24 mouse cellular contexts compared by ENCODE assay signal in genomic region chr4:89434152-89434551, GRCm38 (mm10).
DNase-seq lines count a peak whose midpoint lies in the region; ATAC-seq and TF ChIP-seq lines count a peak whose summit lies in the region.
"Had no signal": no experiment of that assay in that cellular context is flagged by ENCODE, and none has a peak within 500 bp of the region (broad histone marks: within the 10 kb centered on the region; RNA-seq: fewer than 3 reads in every experiment).

No protein-coding gene starts in this region.

- H3K4me2 ChIP-seq in heart, embryonic 12.5 days: no peak overlapping the region
- H3K4me2 ChIP-seq in intestine, postnatal 0 days (replicated peaks; ENCODE audit: low read depth): no peak overlapping the region
- H3K4me2 ChIP-seq in stomach, postnatal 0 days (replicated peaks; ENCODE audit: low read depth): no peak overlapping the region
- H3K4me2 ChIP-seq: embryonic facial prominence, embryonic 12.5 days; embryonic facial prominence, embryonic 15.5 days; hindbrain, embryonic 13.5 days had no signal

- no peak overlapping the region for H3K27ac ChIP-seq in heart, embryonic 12.5 days (ENCODE audit: poor library complexity, severe bottlenecking)
- H3K27ac ChIP-seq in intestine, postnatal 0 days (ENCODE audit: low read depth, low read length): peak overlapping the region; percentile 76
- H3K27ac ChIP-seq in stomach, postnatal 0 days (replicated peaks): 0 out of 2 replicates have a peak overlapping the region, but pooled peaks have one; percentile 45
- H3K27ac ChIP-seq in left cerebral cortex, adult 2 months: no peak overlapping the region
- H3K27ac ChIP-seq: embryonic facial prominence, embryonic 12.5 days; embryonic facial prominence, embryonic 15.5 days; heart, adult 2 months; heart, embryonic 10.5 days; hindbrain, embryonic 10.5 days; hindbrain, embryonic 13.5 days had no signal

- H3K9me3 ChIP-seq in heart, embryonic 12.5 days (replicated peaks): no peaks in the 10 kb centered on the region
- H3K9me3 ChIP-seq in intestine, postnatal 0 days (ENCODE audit: control insufficient read depth): no peaks in the 10 kb centered on the region
- no peaks in the 10 kb centered on the region for H3K9me3 ChIP-seq in stomach, postnatal 0 days (ENCODE audit: control insufficient read depth, low read length)
- H3K9me3 ChIP-seq: embryonic facial prominence, embryonic 12.5 days; embryonic facial prominence, embryonic 15.5 days; heart, embryonic 10.5 days; hindbrain, embryonic 10.5 days; hindbrain, embryonic 13.5 days had no signal

- no peaks in the 10 kb centered on the region for H3K4me1 ChIP-seq in heart, embryonic 12.5 days (replicated peaks)
- peaks cover 3% of the 10 kb centered on the region; the same call in 1 of the 2 replicates for H3K4me1 ChIP-seq in intestine, postnatal 0 days (replicated peaks; ENCODE audit: control insufficient read depth, insufficient read depth, low read length)
- no peaks in the 10 kb centered on the region for H3K4me1 ChIP-seq in stomach, postnatal 0 days (replicated peaks; ENCODE audit: control insufficient read depth, insufficient read depth)
- H3K4me1 ChIP-seq: embryonic facial prominence, embryonic 12.5 days; embryonic facial prominence, embryonic 15.5 days; heart, embryonic 10.5 days; hindbrain, embryonic 10.5 days; hindbrain, embryonic 13.5 days had no signal

- intact Hi-C loops in left cerebral cortex, adult 2 months (cut with DNase I): no loop called here

- no peak for TF ChIP-seq EP300 in stomach, postnatal 0 days (optimal IDR thresholded peaks at IDR 0.05)

- no peak overlapping the region for H3K4me3 ChIP-seq in heart, embryonic 12.5 days
- H3K4me3 ChIP-seq in intestine, postnatal 0 days (ENCODE audit: low read depth, low read length): no peak overlapping the region
- H3K4me3 ChIP-seq in stomach, postnatal 0 days (ENCODE audit: low read depth, low read length): no peak overlapping the region
- H3K4me3 ChIP-seq in left cerebral cortex, adult 2 months: no peak overlapping the region
- H3K4me3 ChIP-seq: embryonic facial prominence, embryonic 12.5 days; embryonic facial prominence, embryonic 15.5 days; heart, adult 2 months; heart, embryonic 10.5 days; hindbrain, embryonic 10.5 days; hindbrain, embryonic 13.5 days had no signal

- WGBS in heart, embryonic 12.5 days: 41% methylated on average over 3 of the region's 3 CpGs
- WGBS in intestine, postnatal 0 days: 36% methylated on average over 3 of the region's 3 CpGs
- WGBS in stomach, postnatal 0 days: 60% methylated on average over 3 of the region's 3 CpGs

- H3K27me3 ChIP-seq in heart, embryonic 12.5 days (replicated peaks): no peaks in the 10 kb centered on the region
- H3K27me3 ChIP-seq in intestine, postnatal 0 days (replicated peaks; ENCODE audit: control insufficient read depth, insufficient read depth, low read length): no peaks in the 10 kb centered on the region
- H3K27me3 ChIP-seq in stomach, postnatal 0 days (ENCODE audit: control insufficient read depth, insufficient read depth, low read length): no peaks in the 10 kb centered on the region
- H3K27me3 ChIP-seq: embryonic facial prominence, embryonic 12.5 days; embryonic facial prominence, embryonic 15.5 days; hindbrain, embryonic 13.5 days had no signal

- peak; percentile 35 for DNase-seq in heart, adult 11 months
- DNase-seq in stomach, postnatal 0 days (ENCODE audit: low spot score): no peak
- no peak for DNase-seq in left cerebral cortex, adult 2 months (ENCODE audit: extremely low spot score in 1 of 2, low spot score in 2 of 2)
- DNase-seq in adrenal gland, adult 8-10 months: no peak
- DNase-seq: adrenal gland, postnatal 10 days; adrenal gland, postnatal 36 days; cerebellum, adult 18-20 months; cerebellum, adult 9-11 months; cerebellum, postnatal 25 days; forebrain, postnatal 0 days; gastrocnemius, postnatal 25 days; heart, adult 2 months; heart, postnatal 36 days; kidney, adult 11 months had no signal

- no peak overlapping the region for H3K9ac ChIP-seq in heart, embryonic 12.5 days
- no peak overlapping the region for H3K9ac ChIP-seq in intestine, postnatal 0 days (ENCODE audit: low read depth, low read length)
- H3K9ac ChIP-seq in stomach, postnatal 0 days (ENCODE audit: low read length): no peak overlapping the region
- H3K9ac ChIP-seq: embryonic facial prominence, embryonic 12.5 days; embryonic facial prominence, embryonic 15.5 days; forebrain, postnatal 0 days; hindbrain, embryonic 13.5 days had no signal

- TF ChIP-seq CTCF in intestine, postnatal 0 days (IDR thresholded peaks at IDR 0.05; ENCODE audit: low read depth): no peak
- TF ChIP-seq CTCF in stomach, postnatal 0 days (IDR thresholded peaks at IDR 0.05; ENCODE audit: low read depth): no peak
- TF ChIP-seq CTCF in left cerebral cortex, adult 2 months (IDR thresholded peaks at IDR 0.05): no peak

- no peak for ATAC-seq in heart, embryonic 12.5 days (ENCODE audit: insufficient number of reproducible peaks, low FRiP score)
- no peak for ATAC-seq in intestine, postnatal 0 days
- no peak; the same call in 1 of the 2 replicates for ATAC-seq in stomach, postnatal 0 days (ENCODE audit: low FRiP score, low TSS enrichment)
- ATAC-seq: activated CD4-positive, CD25-positive, alpha-beta regulatory T cell, adult 4 months; forebrain, embryonic 14.5 days; forebrain, postnatal 0 days; hindbrain, embryonic 16.5 days had no signal

- no peaks in the 10 kb centered on the region for H3K36me3 ChIP-seq in heart, embryonic 12.5 days
- H3K36me3 ChIP-seq in intestine, postnatal 0 days (ENCODE audit: control insufficient read depth, insufficient read depth): no peaks in the 10 kb centered on the region
- H3K36me3 ChIP-seq in stomach, postnatal 0 days (ENCODE audit: control insufficient read depth, insufficient read depth, low read length): no peaks in the 10 kb centered on the region
- H3K36me3 ChIP-seq: embryonic facial prominence, embryonic 12.5 days; embryonic facial prominence, embryonic 15.5 days; heart, embryonic 10.5 days; hindbrain, embryonic 10.5 days; hindbrain, embryonic 13.5 days had no signal

Comparison
In these comparisons a context has a peak if more than half of its experiments do, and no peak if none do; other contexts are left out.
1. H3K27ac ChIP-seq: peak in intestine, postnatal 0 days (single experiment) and stomach, postnatal 0 days (single experiment); none in heart, embryonic 12.5 days (single experiment) and left cerebral cortex, adult 2 months (single experiment).